Mouse (Mus musculus) liver, adult 10 weeks (tissue): ENCODE results near the gene Gm3159. TPM values are rescaled to one million over a fixed set of nuclear protein-coding genes. Genes with fewer than 3 reads are reported as not detected.

Experiments
- polyA plus RNA-seq: library from polyadenylated mRNA; stranded (reverse); fragments of 350-450 nt; fragmentation: Illumina TruSeq; extraction: RNeasy Lipid Tissue Mini Kit (QIAGEN cat#74804); gene quantifications from one replicate; pipeline ENCODE4 v1.2.3, GENCODE M21; 2014; ENCODE audit warnings: low read depth, low replicate concordance

The Gm3159 gene
- not detected for polyA plus RNA-seq

GRCm38 (mm10) chr14:4397226-4397625 is at the start of gene Gm3159:
Gene Gm3159, plus strand, starts transcription at chr14:4397526.

GRCm38 (mm10) chr14:4414965-4415835 is 17.9 kb downstream of the Gm3159 start, which contains the start of gene Gm3164:
Gene Gm3164, plus strand, starts transcription at chr14:4415448.

GRCm38 (mm10) chr14:4430692-4431091 is 33.4 kb downstream of the Gm3159 start, which contains the start of gene Gm3173:
Gene Gm3173, plus strand, starts transcription at chr14:4430992.

Other genes with a start within 250 kb of the Gm3159 start
- gene Gm3127, start 232.5 kb upstream of the Gm3159 start, polyA plus RNA-seq: not detected
- gene Gm2974, start 214.9 kb upstream of the Gm3159 start, polyA plus RNA-seq: not detected
- not detected for gene Gm3138, start 147.9 kb upstream of the Gm3159 start, polyA plus RNA-seq
- not detected for gene Gm3149, start 80.2 kb upstream of the Gm3159 start, polyA plus RNA-seq
- not detected for gene 2610042L04Rik, start 62.8 kb upstream of the Gm3159 start, polyA plus RNA-seq
- gene Gm3164, start 17.9 kb downstream of the Gm3159 start, polyA plus RNA-seq: not detected
- not detected for gene Gm3173, start 33.5 kb downstream of the Gm3159 start, polyA plus RNA-seq
- not detected for gene Gm3182, start 84.2 kb downstream of the Gm3159 start, polyA plus RNA-seq
- not detected for gene Gm3047, start 157.9 kb downstream of the Gm3159 start, polyA plus RNA-seq
- not detected for gene Gm8159, start 234.8 kb downstream of the Gm3159 start, polyA plus RNA-seq